Mouse (Mus musculus): ENCODE results near the gene Fyn.

GRCm38 (mm10) chr10:39529179-39529578, 160.5 kb downstream of the Fyn start:
- no peak for TF ChIP-seq SIN3A (IDR thresholded peaks at IDR 0.05; ENCODE audit: low read length)
- TF ChIP-seq KAT2A (IDR thresholded peaks at IDR 0.05; ENCODE audit: insufficient replicate concordance, low read length), result no peak
- no peak for TF ChIP-seq UBTF (IDR thresholded peaks at IDR 0.05; ENCODE audit: low read depth, low read length)
- TF ChIP-seq TCF12 (IDR thresholded peaks at IDR 0.05; ENCODE audit: low read depth, low read length), result no peak
- no peak for TF ChIP-seq EP300 (IDR thresholded peaks at IDR 0.05; ENCODE audit: low read length)
- no peak for TF ChIP-seq CTCF (conservative IDR thresholded peaks at IDR 0.05 in 1 of 2, IDR thresholded peaks at IDR 0.05 in 1 of 2; ENCODE audit: low read depth in 2 of 2, low read length in 2 of 2)
- no peak for TF ChIP-seq POLR2A (IDR thresholded peaks at IDR 0.05; ENCODE audit: low read depth, low read length)
- no peak for TF ChIP-seq E2F4 (IDR thresholded peaks at IDR 0.05; ENCODE audit: insufficient replicate concordance, low read depth, low read length)
- no peak for TF ChIP-seq GABPA (IDR thresholded peaks at IDR 0.05; ENCODE audit: insufficient replicate concordance, low read depth, low read length)
- TF ChIP-seq SMC3 (IDR thresholded peaks at IDR 0.05; ENCODE audit: low read depth, low read length), result no peak
- no peak for TF ChIP-seq ZC3H11A (IDR thresholded peaks at IDR 0.05; ENCODE audit: low read depth, low read length)
- no peak for TF ChIP-seq MAFK (IDR thresholded peaks at IDR 0.05; ENCODE audit: insufficient replicate concordance, low read length)
- no peak for TF ChIP-seq ELF1 (IDR thresholded peaks at IDR 0.05; ENCODE audit: low read depth, low read length)
- no peak for TF ChIP-seq MEF2A (IDR thresholded peaks at IDR 0.05; ENCODE audit: borderline replicate concordance, low read depth, low read length)
